Mouse (Mus musculus) embryo, embryonic 11.5 days (tissue): ENCODE measurements around the gene Abcg1.

Experiments
- DNase-seq: peaks from one replicate; pipeline ENCODE4 v3.0.0-alpha.2; 2012; ENCODE audit warnings: low read depth, low spot score

Abcg1 gene

GRCm38 (mm10) chr17:31057151-31057890, at the start of gene Abcg1:
Gene Abcg1, plus strand, starts transcription at chr17:31057675.
- no peak for DNase-seq

GRCm38 (mm10) chr17:31008416-31008815, 49.1 kb upstream of the Abcg1 start:
- no peak for DNase-seq

- peak; percentile 36 for DNase-seq
Observed at GRCm38 (mm10) chr17:31011551-31012394, 45.7 kb upstream of the Abcg1 start.

GRCm38 (mm10) chr17:31018267-31018666, 39.2 kb upstream of the Abcg1 start:
- peak; percentile 55 for DNase-seq

GRCm38 (mm10) chr17:31019505-31019904, 38.0 kb upstream of the Abcg1 start:
- peak; percentile 51 for DNase-seq

- DNase-seq, result no peak
Observed at GRCm38 (mm10) chr17:31020078-31020477, 37.4 kb upstream of the Abcg1 start.

GRCm38 (mm10) chr17:31021276-31021675, 36.2 kb upstream of the Abcg1 start:
- no peak for DNase-seq

GRCm38 (mm10) chr17:31024125-31024781, 33.2 kb upstream of the Abcg1 start:
- DNase-seq, result no peak

- DNase-seq, result no peak
Observed at GRCm38 (mm10) chr17:31024782-31025125, 32.7 kb upstream of the Abcg1 start.

- DNase-seq, result no peak
Observed at GRCm38 (mm10) chr17:31026986-31027385, 30.5 kb upstream of the Abcg1 start.

- DNase-seq, result no peak
Observed at GRCm38 (mm10) chr17:31027723-31028122, 29.8 kb upstream of the Abcg1 start.

- no peak for DNase-seq
Observed at GRCm38 (mm10) chr17:31028821-31029370, 28.6 kb upstream of the Abcg1 start.

- no peak for DNase-seq
Observed at GRCm38 (mm10) chr17:31029407-31029806, 28.1 kb upstream of the Abcg1 start.

- no peak for DNase-seq
Observed at GRCm38 (mm10) chr17:31032341-31032740, 25.1 kb upstream of the Abcg1 start.

- DNase-seq, result no peak
Observed at GRCm38 (mm10) chr17:31033251-31033650, 24.2 kb upstream of the Abcg1 start.

GRCm38 (mm10) chr17:31034165-31034564, 23.3 kb upstream of the Abcg1 start:
- DNase-seq, result no peak

GRCm38 (mm10) chr17:31034674-31035356, 22.7 kb upstream of the Abcg1 start:
- DNase-seq, result no peak

GRCm38 (mm10) chr17:31036168-31036876, 21.2 kb upstream of the Abcg1 start:
- DNase-seq, result no peak

GRCm38 (mm10) chr17:31037331-31037730, 20.1 kb upstream of the Abcg1 start:
- DNase-seq, result no peak

- DNase-seq, result no peak
Observed at GRCm38 (mm10) chr17:31038381-31038780, 19.1 kb upstream of the Abcg1 start.

- no peak for DNase-seq
Observed at GRCm38 (mm10) chr17:31039626-31040025, 17.8 kb upstream of the Abcg1 start.
